Mouse (Mus musculus): ENCODE data around the gene Map1s. TPM values are rescaled to one million over a fixed set of nuclear protein-coding genes. Genes with fewer than 3 reads are reported as not detected.

The Map1s gene
- total RNA-seq (2017): 14.0 and 15.0 TPM in 2 replicates

DNA sequence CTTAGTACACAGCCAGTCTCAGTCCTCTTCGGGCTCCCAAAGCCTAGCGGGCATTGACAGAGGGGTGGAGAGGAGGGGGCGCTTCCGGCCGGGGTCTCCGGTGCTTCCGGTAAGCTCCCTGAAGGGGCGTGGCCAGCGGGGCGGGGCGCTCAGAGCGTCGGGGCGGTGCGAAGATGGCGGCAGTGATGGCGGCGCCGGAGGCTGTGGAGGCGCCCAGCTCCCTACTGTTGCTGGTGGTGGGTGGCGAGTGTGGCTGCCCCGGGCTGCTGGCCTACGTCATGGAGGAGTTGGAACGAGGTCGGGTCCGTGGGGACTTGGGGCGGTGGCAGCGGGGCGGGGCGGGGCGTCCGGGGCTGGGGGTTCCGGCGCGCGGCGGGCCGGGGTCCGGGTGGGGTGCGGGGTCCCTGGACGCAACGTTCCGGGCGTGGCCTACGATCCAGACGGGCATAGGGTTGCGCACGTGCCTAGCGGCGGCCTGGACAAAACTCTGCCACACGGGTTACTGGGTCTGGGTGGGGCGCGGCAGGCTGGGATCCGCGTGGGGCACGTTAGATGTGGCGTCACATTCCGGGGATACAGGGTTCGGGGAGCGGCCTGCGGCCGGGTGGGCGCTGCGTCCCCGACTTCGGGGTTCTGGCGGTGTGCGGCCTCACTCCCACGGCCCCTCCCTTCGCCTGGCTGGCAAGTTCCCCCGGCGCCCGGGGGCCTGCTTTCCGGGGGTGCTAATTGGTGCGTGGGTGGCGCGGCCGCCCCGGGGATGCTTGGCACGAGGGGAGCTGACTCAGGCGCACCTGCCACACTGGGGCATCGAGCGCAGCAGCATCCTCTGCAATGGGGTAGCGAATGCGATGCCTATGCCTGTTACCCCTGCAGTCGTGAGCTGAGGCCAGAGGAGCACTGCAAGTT, at the start of gene Map1s:
Map1s (plus strand) TSS at position 102 of the 906 bp plus-strand sequence.
- ATAC-seq (replicated peaks; ENCODE audit: low read depth, poor library complexity, severe bottlenecking): peak; percentile 73

DNA sequence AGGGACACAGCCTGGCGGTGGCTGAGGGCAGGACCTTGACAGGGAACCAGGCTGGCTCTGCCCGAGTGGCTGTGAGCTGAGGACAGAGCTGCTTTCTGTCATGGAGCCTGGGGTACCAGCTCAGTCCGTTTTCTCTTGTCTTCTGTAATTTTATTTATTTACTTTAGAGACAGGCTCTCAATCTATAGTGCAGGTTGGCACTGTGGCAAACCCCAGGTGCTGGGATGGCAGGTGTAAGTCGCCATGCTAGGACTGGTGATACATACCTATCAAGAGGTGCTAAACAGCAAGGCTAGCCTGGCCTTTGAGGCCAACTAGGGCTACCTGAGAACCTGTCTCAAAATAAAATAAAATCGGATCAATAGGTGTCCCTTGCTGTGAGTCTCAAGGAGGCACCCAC, 49.7 kb upstream of the Map1s start:
- ATAC-seq (replicated peaks; ENCODE audit: low read depth, poor library complexity, severe bottlenecking): no peak

DNA sequence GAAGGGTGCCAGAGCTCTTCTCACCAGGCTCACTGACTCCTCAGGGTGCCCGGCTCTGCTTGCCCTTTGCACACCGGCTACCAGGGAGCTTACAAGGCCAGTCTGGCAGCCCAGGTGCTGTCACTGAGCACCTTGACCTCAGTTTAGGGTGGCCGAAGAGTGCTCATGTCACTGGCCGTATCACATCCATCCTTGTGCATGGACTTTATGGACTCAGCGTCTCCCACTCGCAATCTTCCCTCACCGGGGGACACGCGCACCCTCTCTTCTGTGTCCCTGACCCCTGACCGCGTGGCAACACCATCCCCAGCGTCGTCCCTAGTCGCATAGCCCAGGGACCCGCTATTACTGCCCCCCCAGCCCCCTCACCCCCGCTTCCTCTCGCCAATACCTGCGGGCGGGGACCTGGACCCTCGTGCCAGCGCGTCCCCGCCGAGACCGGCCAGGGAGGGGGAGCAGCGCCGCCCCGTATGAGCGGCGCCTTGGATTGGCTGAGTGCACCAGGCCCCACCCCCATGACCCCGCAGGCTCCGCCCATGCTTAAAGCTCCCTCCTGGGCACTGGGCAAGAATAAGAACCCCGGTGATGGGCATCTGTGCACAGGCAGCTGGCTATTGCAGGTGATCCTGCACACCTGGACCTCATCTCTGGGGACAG, 49.1 kb upstream of the Map1s start:
- peak; percentile 51 for ATAC-seq (replicated peaks; ENCODE audit: low read depth, poor library complexity, severe bottlenecking)

DNA sequence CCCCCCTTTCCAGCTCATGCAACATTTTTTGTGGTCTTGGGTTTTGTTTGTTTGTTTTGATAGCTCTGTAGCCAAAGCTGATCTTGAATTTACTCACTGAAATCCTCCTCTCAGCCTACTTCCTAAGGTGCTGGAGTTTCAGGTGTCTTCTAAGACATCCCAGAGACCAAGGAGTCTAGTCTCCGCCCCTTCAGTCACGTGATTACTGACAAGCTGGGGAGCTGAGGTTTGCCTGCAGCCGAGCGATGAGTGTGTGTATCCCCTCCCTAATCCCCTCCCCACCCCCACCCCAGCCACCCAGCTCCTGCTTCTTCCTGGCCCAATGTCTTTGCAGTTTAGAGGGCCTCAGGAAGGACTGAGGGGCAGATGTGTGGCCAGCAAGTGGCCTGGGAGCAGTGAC, 48.2 kb upstream of the Map1s start:
- ATAC-seq (replicated peaks; ENCODE audit: low read depth, poor library complexity, severe bottlenecking): no peak

DNA sequence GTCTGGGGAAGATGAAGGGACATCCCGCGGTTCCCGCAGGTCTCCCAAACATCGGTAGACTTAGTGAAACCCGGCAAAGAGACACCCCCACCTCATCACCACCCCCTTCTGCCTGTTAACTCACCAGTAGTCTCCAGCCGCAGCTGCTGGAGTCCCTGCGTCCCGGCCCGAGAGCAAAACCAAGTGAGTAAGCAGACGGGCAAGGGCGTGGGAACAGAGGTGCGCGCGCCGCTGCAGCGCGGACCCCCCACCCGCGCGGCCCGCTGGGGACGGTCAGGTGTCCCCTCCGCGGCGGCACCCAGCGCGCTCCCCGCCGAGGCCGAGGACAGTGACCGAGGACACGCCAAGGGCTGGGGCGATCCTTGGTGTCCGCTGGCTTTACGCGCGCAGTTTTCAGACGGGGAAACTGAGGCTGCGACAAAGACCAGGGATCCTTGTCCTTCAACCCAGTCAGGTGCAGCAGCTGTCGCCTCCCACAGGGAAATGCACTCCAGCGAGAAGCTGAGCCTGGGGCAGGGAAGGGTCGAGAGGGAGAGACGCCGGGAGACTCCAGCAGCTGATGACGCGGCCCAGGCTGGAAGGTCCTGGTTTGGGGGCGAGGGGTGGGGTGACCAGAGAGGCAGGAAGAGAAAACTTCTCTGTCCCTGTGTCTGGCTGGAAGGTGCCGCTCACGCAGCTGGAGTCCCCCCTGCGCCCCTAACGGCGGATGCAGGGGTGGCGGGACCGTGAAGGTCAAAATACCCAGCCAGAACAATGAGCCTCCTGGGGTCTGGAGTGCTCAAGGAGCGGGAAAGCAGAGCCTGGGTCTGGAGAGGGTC, 42.7 kb upstream of the Map1s start, which contains the start of gene Kcnn1:
Kcnn1 (minus strand) TSS at position 435 of the 818 bp plus-strand sequence.
- 0 out of 2 replicates have a peak, but pooled peaks have one; percentile 19 for ATAC-seq (replicated peaks; ENCODE audit: low read depth, poor library complexity, severe bottlenecking)

DNA sequence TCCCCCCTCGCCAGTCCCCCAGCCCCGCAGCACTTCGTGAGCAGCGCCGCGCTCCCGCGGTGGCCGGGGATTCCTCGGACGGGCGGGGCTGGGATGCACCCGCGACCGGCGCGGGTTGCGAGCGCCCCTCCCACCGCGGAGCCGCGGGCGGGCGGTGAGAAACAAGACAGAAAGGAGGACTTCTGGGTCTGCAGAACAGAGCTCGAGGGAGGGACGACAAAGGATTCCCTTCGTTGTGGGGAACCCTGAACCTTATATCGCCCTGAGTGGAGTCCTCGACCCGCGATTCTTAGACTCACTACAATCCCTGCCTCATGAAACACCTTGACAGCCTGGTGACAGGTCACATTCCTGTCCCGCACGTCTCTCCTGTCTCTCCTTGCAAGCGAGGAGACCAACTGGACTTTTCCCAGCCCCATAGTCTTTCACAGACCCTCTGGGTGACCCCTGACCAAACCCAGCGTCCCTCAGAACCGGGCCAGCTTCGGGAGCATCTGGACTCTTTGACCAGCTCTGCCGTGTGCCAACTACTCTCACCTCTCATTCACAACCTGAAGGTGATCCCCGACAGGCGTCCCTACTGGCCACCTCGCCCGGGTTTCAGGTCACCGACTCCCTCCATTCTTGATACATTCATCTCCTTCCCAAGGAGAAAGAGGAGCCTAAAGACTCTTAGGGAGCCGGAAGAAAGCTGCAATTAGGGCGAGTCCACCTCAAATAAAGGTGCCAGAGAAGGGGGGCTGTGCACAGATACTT, 41.6 kb upstream of the Map1s start:
- no peak for ATAC-seq (replicated peaks; ENCODE audit: low read depth, poor library complexity, severe bottlenecking)

DNA sequence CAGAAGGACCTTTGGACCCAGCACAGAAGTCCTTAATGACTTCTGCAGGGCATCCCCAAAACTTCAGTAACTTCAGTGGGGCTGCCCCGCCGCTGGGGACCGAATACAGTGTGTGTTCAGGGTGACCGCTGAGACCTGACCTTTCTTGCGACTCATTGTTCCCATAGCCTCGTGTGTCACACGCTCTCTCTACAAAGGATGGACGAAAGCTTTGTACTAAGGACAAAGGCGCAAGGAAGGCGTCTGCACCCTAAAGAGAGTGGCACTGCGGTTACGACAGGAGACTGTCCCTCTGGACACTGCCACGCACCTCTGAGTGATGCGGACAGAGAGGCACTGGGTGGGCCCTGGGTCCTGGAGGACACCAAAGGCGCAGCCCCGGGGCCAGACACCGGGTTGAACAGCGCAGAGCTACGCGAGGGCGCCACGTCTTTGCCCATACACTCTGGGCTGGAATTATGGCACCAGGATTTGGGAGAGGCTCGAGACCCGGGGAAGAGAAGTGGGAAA, 41.0 kb upstream of the Map1s start:
- no peak for ATAC-seq (replicated peaks; ENCODE audit: low read depth, poor library complexity, severe bottlenecking)

DNA sequence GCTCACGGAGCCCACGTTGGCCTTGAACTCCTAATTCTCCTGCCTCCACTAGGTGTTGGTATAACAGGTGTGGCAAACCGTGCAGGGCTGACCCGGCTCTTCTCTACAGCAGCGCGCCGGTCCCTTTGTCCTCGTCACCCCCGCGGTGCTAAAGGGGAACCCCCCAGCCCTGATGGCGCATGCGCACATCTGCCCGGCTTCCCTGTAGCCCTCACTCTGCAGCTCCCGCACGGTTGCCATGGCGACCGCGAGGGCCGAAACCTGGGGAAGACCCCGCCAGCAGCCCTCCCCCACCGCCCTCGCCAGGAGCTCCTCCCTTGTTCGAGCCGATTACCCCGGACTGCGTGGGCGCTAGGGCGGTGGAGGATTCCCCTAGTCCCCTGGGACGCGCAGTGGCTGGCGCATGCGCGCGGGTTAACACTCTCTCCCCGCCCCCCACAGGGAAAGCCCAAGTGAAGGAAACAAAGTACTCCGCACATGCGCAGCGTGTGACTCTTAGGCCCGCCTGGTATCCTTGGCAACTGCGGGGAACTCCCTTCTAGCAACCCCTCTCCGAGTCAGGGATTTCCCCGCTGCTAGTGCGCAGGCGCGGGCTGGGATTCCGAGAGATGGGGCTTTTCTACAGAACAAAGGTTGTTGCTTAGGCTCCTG, 40.3 kb upstream of the Map1s start:
- ATAC-seq (replicated peaks; ENCODE audit: low read depth, poor library complexity, severe bottlenecking): peak; percentile 71

DNA sequence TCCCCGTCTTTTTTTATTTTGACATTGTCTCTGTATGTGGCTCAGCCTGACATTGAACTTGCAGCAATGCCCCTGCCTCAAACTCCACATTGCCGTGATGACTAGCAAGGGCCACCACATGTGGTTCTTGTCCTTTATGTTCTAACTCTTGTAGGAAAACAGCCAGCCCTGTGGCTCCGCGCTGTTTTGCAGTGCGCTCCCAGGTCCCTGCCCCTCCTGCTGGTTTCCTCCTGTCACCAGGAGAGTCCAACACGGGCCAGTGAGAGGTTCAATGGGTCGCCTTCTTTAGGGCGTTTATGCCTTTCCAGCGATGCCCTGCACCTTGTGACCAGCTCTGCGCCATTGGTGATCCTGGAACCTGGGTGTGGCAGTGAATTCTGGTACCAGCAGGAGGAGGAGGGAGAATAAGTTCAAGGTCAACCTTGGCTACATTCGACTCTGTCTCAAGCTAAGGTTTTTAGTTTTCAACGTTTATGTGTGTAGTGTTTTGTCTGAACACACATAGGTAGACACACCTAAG, 39.7 kb upstream of the Map1s start:
- no peak for ATAC-seq (replicated peaks; ENCODE audit: low read depth, poor library complexity, severe bottlenecking)

DNA sequence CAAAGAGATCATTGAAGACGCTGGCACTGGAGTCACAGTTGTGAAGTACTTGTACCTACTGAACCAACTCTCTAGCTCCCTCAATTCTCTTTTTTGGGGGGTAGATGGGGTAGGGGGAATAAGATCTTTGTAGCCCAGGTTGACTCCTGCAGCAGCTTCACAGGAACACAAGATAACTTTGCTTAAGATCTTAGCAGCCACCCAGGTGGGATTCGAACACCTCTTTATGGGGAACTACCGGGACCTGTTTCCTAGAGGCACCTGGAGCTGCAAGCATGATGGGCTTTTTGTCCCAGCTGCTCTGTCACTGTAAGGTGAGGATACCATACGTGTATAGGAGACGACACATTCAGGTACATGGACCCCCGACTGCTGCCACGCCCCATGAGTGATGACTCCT, 39.2 kb upstream of the Map1s start:
- ATAC-seq (replicated peaks; ENCODE audit: low read depth, poor library complexity, severe bottlenecking): no peak

DNA sequence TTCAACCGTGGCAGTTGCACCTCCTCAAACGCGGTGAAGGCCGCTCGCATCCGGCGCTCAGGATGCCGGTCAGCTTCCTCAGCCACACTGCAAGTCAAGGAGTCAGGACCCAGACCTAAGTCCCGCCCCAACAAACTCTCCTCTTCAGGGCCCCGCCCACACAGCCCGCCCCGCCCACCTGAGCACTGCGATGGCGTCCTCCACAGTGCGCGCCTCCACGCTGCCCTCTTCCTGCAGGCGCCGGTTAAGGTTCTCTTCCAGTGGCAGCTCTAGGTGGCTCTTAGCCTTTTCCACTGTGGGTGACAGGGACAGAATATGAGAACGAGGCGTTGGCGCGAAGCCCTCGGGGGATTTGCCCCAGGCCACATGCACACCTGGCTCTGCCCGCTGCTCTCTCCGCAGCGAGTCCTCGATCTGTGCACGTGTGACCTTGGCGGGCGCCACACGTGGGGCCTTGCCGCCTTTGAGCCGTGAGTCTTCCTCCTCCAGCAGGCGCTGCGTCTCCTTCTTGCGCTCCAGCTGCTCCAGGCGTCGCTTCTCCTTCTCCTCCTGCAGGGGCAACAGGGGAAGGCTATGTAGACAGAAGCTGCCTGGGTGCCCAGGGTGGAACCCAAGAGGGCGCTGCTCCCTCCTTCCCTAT, 37.1 kb upstream of the Map1s start:
- ATAC-seq (replicated peaks; ENCODE audit: low read depth, poor library complexity, severe bottlenecking): peak; percentile 36

DNA sequence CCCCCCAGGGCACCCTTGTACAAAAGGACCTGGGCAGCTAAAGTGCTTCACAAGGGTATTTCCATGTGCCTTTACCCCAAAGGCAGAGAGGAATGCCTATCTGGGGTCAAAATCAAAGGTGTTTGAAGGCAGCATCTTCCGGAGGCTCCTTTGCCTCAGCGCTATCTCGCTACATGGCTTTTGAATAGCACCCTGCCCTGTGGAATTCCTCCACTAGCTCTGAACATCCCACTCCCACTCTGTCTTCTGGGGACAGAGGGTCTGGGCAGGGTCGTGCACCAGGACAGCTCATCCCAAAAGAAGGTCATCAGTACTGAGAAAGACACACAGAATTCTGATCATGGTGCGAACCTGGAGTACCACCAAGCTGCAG, 36.5 kb upstream of the Map1s start:
- ATAC-seq (replicated peaks; ENCODE audit: low read depth, poor library complexity, severe bottlenecking): no peak

DNA sequence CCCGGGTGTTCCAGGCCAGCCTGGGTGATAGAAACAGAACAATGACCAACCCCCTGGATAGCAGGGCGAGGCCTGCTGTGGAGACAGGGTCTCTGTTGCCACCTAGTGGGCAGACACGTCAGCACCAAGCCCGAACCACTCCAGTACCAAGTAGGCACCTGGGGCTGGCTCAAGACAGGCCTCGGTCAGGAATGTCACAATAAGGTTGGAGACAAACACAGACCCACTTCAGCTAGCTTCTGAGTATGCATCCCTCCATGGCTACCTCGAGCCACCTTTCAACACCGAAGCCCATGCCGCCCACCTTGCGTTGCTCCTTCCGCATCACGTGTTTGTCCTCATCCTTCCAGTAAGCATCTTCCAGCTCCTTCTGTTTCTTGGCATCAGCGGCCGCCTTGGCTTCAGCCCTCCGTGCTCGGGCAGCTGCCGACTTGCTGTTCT, 36.1 kb upstream of the Map1s start:
- peak; percentile 40 for ATAC-seq (replicated peaks; ENCODE audit: low read depth, poor library complexity, severe bottlenecking)

DNA sequence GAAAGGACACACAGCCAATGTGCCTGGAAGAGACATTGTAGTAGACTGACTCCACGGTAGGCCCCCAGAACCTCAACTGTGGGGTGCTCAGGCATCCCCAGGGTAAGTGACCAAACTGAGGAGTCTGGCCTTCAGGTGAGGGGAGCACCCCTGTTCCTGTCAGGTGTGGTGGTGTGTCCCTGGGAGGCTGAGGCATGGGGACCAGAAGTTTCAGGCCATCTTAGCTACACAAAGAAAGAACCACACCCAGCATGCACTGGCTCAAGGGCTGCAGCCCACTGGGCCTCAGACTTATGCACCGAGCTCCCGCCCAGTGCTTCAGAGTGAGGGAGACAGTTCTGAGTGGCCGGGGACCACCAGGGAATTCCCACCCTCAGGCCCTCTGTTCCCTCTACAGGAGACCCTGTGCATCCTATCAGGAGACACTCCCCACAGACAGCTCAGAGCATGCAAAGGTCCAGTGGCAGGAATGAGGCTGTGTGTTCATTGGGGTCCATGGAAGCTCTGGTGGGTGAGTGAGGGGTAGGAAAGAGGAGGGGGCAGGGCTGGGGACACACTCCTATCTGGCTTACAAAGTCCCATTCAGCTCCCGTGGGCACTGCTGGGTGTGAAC, 34.4 kb upstream of the Map1s start:
- no peak for ATAC-seq (replicated peaks; ENCODE audit: low read depth, poor library complexity, severe bottlenecking)

DNA sequence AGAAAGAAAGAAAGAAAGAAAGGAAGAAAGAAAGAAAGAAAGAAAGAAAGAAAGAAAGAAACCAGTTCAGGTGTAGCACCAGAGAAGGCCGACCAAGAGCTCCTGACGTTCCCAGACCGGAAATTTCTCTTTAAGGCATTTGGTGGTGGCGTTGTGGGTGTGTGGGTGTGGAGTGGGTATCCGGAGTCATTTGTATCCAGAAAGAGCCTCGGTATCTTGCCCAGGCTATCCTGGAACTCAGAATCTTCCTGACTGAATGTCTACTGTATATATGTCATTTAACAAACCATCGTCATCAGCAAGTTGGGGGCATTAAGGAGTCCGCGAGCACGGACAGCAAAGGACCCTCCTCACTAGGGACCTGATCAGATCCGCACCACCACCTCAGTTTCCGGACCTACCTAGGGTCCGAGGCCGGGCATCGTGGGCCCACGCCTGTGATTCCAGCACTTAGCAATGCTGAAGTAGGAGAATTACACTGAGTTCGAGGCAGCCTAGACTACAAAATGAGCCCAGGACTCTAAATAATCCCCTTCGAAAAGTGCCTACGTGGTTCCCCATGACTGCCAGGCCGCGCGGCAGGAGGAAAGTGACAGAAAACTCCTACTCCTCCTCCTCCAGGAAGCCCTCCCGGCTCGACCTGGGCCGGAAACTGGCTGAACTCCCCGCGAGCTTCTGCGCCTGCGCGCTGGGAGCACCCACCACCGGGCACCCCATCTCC, 32.9 kb upstream of the Map1s start:
- no peak for ATAC-seq (replicated peaks; ENCODE audit: low read depth, poor library complexity, severe bottlenecking)

DNA sequence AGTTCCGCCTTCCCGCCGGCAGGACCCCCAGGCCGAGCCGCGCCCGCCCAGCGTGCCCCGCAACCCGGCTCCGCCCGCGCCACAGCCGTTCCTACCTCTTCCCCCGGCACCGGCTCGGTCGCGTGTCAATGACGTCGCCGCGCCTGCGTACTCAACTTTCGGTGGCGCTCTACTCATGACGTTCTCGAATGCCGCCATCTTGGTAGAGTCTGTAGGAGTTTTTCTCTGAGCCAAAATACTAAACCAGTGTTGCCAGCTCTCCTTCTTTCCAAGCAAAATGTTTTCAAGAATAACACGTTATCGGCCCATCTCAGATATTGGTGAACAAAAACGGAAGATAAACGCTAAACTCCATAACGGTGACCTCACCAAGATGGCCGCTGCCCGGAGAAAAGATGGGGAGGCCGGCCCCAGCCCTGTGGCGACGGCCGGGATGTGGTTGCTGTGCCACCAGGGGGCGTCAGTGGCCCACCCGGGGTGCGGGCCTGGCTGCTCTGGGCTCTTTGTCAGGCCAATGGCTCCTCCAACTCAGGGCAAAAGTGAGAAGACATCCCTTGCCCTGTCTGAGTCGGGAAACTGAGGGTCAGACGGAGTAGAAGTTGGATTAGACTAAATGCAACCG, 32.3 kb upstream of the Map1s start, which contains the start of gene Ccdc124:
Ccdc124 (minus strand) TSS at position 572 of the 622 bp plus-strand sequence.
- peak; percentile 81 for ATAC-seq (replicated peaks; ENCODE audit: low read depth, poor library complexity, severe bottlenecking)

DNA sequence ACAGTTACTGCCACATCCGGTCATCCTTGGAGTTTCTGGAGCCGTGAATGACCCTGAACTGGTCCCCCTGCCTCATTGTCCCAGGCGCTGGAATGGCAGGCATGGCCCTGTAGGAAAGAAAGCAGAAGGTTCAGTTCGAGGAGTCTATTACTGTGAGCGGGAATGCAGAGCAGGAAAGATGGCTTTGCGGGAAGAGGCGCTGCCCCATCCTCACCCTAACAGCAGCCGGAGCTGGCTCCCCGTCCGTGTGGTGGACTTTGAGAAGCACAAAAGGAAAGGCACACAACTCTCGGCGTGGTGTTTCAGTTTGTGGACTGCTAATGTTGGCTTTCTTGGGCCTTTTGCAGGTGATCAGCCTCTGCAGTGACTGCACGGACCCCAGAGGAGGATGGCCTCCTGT, 31.3 kb upstream of the Map1s start:
- ATAC-seq (replicated peaks; ENCODE audit: low read depth, poor library complexity, severe bottlenecking): no peak

All from common myeloid progenitor, adult 5-6 weeks (primary cell).